Mouse (Mus musculus) activated CD4-positive, CD25-positive, alpha-beta regulatory T cell (primary cell): ENCODE measurements around the gene Med9. TPM values are rescaled to one million over a fixed set of nuclear protein-coding genes. Genes with fewer than 3 reads are reported as not detected.

Experiments used
- polyA plus RNA-seq, 2 experiments: library from polyadenylated mRNA; unstranded; fragments of 100-300 nt; shearing (Covaris generic); gene quantifications; one replicate each; pipeline ENCODE4 v1.2.1; 2017

Med9 gene
- polyA plus RNA-seq: 10 to 100 TPM; 17.0 to 17.4 TPM

GRCm38 (mm10) chr11:59947752-59948400 is at the start of gene Med9:
Med9 (plus strand) TSS chr11:59948206.

GRCm38 (mm10) chr11:59964818-59965217 is 16.8 kb downstream of the Med9 start, which contains the start of gene Rasd1:
Rasd1 (minus strand) TSS chr11:59964944.

Other genes with a start within 250 kb of the Med9 start
- not detected for gene Pld6, start 160.6 kb upstream of the Med9 start, polyA plus RNA-seq
- gene Flcn, start 138.2 kb upstream of the Med9 start, polyA plus RNA-seq: 10 to 100 TPM; 38.9 to 51.5 TPM
- gene Nt5m, start 108.8 kb upstream of the Med9 start, polyA plus RNA-seq: 10 to 100 TPM; 17.9 to 18.9 TPM
- gene Cops3, start 108.4 kb upstream of the Med9 start, polyA plus RNA-seq: 100 to 1,000 TPM in 1 of 2 experiments, 10 to 100 TPM in 1; 76.1 to 113 TPM
- under 1 TPM; 0.21 to 0.36 TPM for gene Rasd1, start 16.7 kb downstream of the Med9 start, polyA plus RNA-seq
- gene Pemt, start 98.3 kb downstream of the Med9 start, polyA plus RNA-seq: 1 to 10 TPM in 1 of 2 experiments, under 1 TPM in 1; 0.60 to 1.9 TPM
- gene Rai1, start 156.8 kb downstream of the Med9 start, polyA plus RNA-seq: 10 to 100 TPM; 19.8 to 21.1 TPM